Mouse (Mus musculus): ENCODE measurements at regions not wholly inside any gene's neighbourhood (a gene's known extent, or its start where the extent isn't known, plus 50 kb on each side); places are given as distances from the start of the nearest gene placed in this dataset.

DNA sequence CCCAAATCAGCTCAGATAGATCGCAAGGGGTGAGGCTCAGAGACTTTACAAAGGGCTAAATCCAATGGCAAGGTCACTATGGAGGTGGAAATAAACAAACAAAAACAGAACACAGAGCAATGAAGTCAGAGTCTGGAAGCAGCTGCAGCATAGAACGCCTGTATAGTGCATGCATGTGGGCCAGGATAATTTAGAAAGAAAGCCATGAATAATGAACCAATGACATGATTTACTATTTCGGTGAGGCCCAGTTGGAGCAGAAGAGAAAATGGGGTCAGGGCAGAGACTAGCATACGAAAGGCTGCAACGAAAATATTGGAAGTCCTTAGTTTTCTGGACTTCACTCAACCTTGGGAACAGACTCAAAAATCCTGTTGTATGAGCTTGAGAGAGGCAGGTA is 79.7 kb downstream of the Uqcrfs1 start:
- DNase-seq (ENCODE audit: low spot score) (no peak), ATAC-seq (ENCODE audit: low FRiP score, low read depth) (no peak)
- no peaks in the 10 kb centered on the region for H3K4me1 ChIP-seq (ENCODE audit: control insufficient read depth, insufficient read depth, low read length)
- 66% methylated on average over 5 of the region's 5 CpGs for WGBS
- H3K9me3 ChIP-seq (ENCODE audit: control insufficient read depth, low read length): no peaks in the 10 kb centered on the region
- H3K27me3 ChIP-seq (ENCODE audit: control insufficient read depth, insufficient read depth, low read length): no peaks in the 10 kb centered on the region
- H3K4me3 ChIP-seq (replicated peaks; ENCODE audit: low read length): no peak overlapping the region
- H3K27ac ChIP-seq (replicated peaks; ENCODE audit: low read depth, low read length): no peak overlapping the region
- H3K36me3 ChIP-seq (ENCODE audit: control insufficient read depth, insufficient read depth, low read length): no peaks in the 10 kb centered on the region
- no peak for TF ChIP-seq POLR2A (IDR thresholded peaks at IDR 0.05; ENCODE audit: borderline replicate concordance, extremely low read depth, insufficient read depth, insufficient read length)
- H3K4me2 ChIP-seq (replicated peaks; ENCODE audit: low read depth, low read length, severe bottlenecking): no peak overlapping the region
- no peak overlapping the region for H3K9ac ChIP-seq (ENCODE audit: low read depth, low read length, severe bottlenecking)

- TF ChIP-seq POLR2A (IDR thresholded peaks at IDR 0.05; ENCODE audit: borderline replicate concordance, extremely low read depth, insufficient read depth, insufficient read length): no peak
Measured at GRCm38 (mm10) chr13:30455278-30455681, 89.9 kb downstream of the Uqcrfs1 start.

GRCm38 (mm10) chr13:30452126-30452525 is 93.0 kb downstream of the Uqcrfs1 start:
- Histone ChIP-seq H3K9me3 (ENCODE audit: control insufficient read depth, low read length) (no peaks in the 10 kb centered on the region), H3K36me3 (ENCODE audit: control insufficient read depth, insufficient read depth, low read length) (no peaks in the 10 kb centered on the region), H3K4me1 (ENCODE audit: control insufficient read depth, insufficient read depth, low read length) (no peaks in the 10 kb centered on the region), H3K9ac (ENCODE audit: low read depth, low read length, severe bottlenecking) (no peak overlapping the region), H3K27ac (replicated peaks; ENCODE audit: low read depth, low read length) (no peak overlapping the region), H3K27me3 (ENCODE audit: control insufficient read depth, insufficient read depth, low read length) (no peaks in the 10 kb centered on the region), H3K4me3 (replicated peaks; ENCODE audit: low read length) (no peak overlapping the region), H3K4me2 (replicated peaks; ENCODE audit: low read depth, low read length, severe bottlenecking) (no peak overlapping the region)
- ATAC-seq (ENCODE audit: low FRiP score, low read depth) (no peak), DNase-seq (ENCODE audit: low spot score) (no peak)
- WGBS: 65% methylated on average over 2 of the region's 2 CpGs
- TF ChIP-seq POLR2A (IDR thresholded peaks at IDR 0.05; ENCODE audit: borderline replicate concordance, extremely low read depth, insufficient read depth, insufficient read length): no peak

More at GRCm38 (mm10) chr13:30455278-30455681, 89.9 kb downstream of the Uqcrfs1 start:
- H3K36me3 ChIP-seq (ENCODE audit: control insufficient read depth, insufficient read depth, low read length): no peaks in the 10 kb centered on the region
- no peak overlapping the region for H3K4me2 ChIP-seq (replicated peaks; ENCODE audit: low read depth, low read length, severe bottlenecking)
- no peak overlapping the region for H3K9ac ChIP-seq (ENCODE audit: low read depth, low read length, severe bottlenecking)
- H3K27me3 ChIP-seq (ENCODE audit: control insufficient read depth, insufficient read depth, low read length): no peaks in the 10 kb centered on the region
- no peak for ATAC-seq (ENCODE audit: low FRiP score, low read depth)
- no peaks in the 10 kb centered on the region for H3K9me3 ChIP-seq (ENCODE audit: control insufficient read depth, low read length)
- DNase-seq (ENCODE audit: low spot score): no peak
- H3K4me1 ChIP-seq (ENCODE audit: control insufficient read depth, insufficient read depth, low read length): no peaks in the 10 kb centered on the region
- 62% methylated on average over 8 of the region's 8 CpGs for WGBS
- H3K27ac ChIP-seq (replicated peaks; ENCODE audit: low read depth, low read length): no peak overlapping the region
- no peak overlapping the region for H3K4me3 ChIP-seq (replicated peaks; ENCODE audit: low read length)

GRCm38 (mm10) chr13:30448895-30449294 is 96.3 kb downstream of the Uqcrfs1 start:
- no peaks in the 10 kb centered on the region for H3K27me3 ChIP-seq (ENCODE audit: control insufficient read depth, insufficient read depth, low read length)
- no peak for ATAC-seq (ENCODE audit: low FRiP score, low read depth)
- 88% methylated on average over 4 of the region's 4 CpGs for WGBS

More at GRCm38 (mm10) chr13:30448895-30449294, 96.3 kb downstream of the Uqcrfs1 start:
- Histone ChIP-seq H3K36me3 (ENCODE audit: control insufficient read depth, insufficient read depth, low read length) (no peaks in the 10 kb centered on the region), H3K27ac (replicated peaks; ENCODE audit: low read depth, low read length) (no peak overlapping the region), H3K4me3 (replicated peaks; ENCODE audit: low read length) (no peak overlapping the region), H3K9ac (ENCODE audit: low read depth, low read length, severe bottlenecking) (no peak overlapping the region), H3K4me2 (replicated peaks; ENCODE audit: low read depth, low read length, severe bottlenecking) (no peak overlapping the region), H3K4me1 (ENCODE audit: control insufficient read depth, insufficient read depth, low read length) (no peaks in the 10 kb centered on the region), H3K9me3 (ENCODE audit: control insufficient read depth, low read length) (no peaks in the 10 kb centered on the region)
- no peak for DNase-seq (ENCODE audit: low spot score)
- no peak for TF ChIP-seq POLR2A (IDR thresholded peaks at IDR 0.05; ENCODE audit: borderline replicate concordance, extremely low read depth, insufficient read depth, insufficient read length)
